In genomic region chr11:46214368-46215230, GRCm38 (mm10) we compare ENCODE assay signal across 9 mouse cellular contexts. TPM values are rescaled to one million over a fixed set of nuclear protein-coding genes. Genes with fewer than 3 reads are reported as not detected.
DNase-seq lines count a peak whose midpoint lies in the region; ATAC-seq and TF ChIP-seq lines count a peak whose summit lies in the region.
"Had no signal": no experiment of that assay in that cellular context is flagged by ENCODE, and none has a peak within 500 bp of the region (broad histone marks: within the 10 kb centered on the region; RNA-seq: fewer than 3 reads in every experiment).

No protein-coding gene starts in this region.

- DNase-seq in liver, result no peak
- DNase-seq in forebrain, postnatal 0 days, result no peak
- DNase-seq in intestine, embryonic 14.5 days (ENCODE audit: low spot score), result peak; percentile 74
- no peak for DNase-seq in left cerebral cortex, postnatal 36 days (ENCODE audit: low spot score in 2 of 2)
- DNase-seq in ovary, postnatal 36 days (ENCODE audit: low spot score), result no peak

- H3K4me2 ChIP-seq in liver, embryonic 12.5 days, result no peak overlapping the region
- H3K4me2 ChIP-seq in forebrain, postnatal 0 days (ENCODE audit: low read depth), result no peak overlapping the region
- H3K4me2 ChIP-seq in intestine, embryonic 14.5 days (ENCODE audit: low read length), result peak overlapping the region; percentile 18
- no peak overlapping the region for H3K4me2 ChIP-seq in neural tube, embryonic 15.5 days

- no peaks in the 10 kb centered on the region for H3K9me3 ChIP-seq in liver, embryonic 12.5 days (replicated peaks)
- no peaks in the 10 kb centered on the region for H3K9me3 ChIP-seq in forebrain, postnatal 0 days (ENCODE audit: low read length)
- H3K9me3 ChIP-seq in intestine, embryonic 14.5 days (ENCODE audit: control insufficient read depth, low read length), result no peaks in the 10 kb centered on the region
- H3K9me3 ChIP-seq in neural tube, embryonic 15.5 days (replicated peaks), result no peaks in the 10 kb centered on the region
- H3K9me3 ChIP-seq: megakaryocyte, embryonic 14.5 days had no signal

- ATAC-seq in liver, embryonic 12.5 days, result no peak
- ATAC-seq in forebrain, postnatal 0 days, result no peak
- ATAC-seq in intestine, embryonic 14.5 days (replicated peaks; ENCODE audit: low FRiP score, low TSS enrichment, low read depth), result peak; percentile 13
- ATAC-seq in neural tube, embryonic 15.5 days (ENCODE audit: low FRiP score), result no peak

- intact Hi-C loops in left cerebral cortex, postnatal 36 days (cut with DNase I), result loop anchor here (2.0 to 5.0 kb wide), 3 partner anchors 77 to 257 kb away; partner anchors contain the start of genes Gm12166 and Thg1l

- H3K36me3 ChIP-seq in liver, embryonic 12.5 days, result no peaks in the 10 kb centered on the region
- H3K36me3 ChIP-seq in forebrain, postnatal 0 days (ENCODE audit: insufficient read depth), result peaks cover 33% of the 10 kb centered on the region
- H3K36me3 ChIP-seq in intestine, embryonic 14.5 days (ENCODE audit: control insufficient read depth, insufficient read depth, low read length), result no peaks in the 10 kb centered on the region
- H3K36me3 ChIP-seq in neural tube, embryonic 15.5 days, result peaks cover 10% of the 10 kb centered on the region; the same call in 1 of the 2 replicates

- WGBS in liver, embryonic 12.5 days (ENCODE audit: insufficient replicate concordance), result 47% methylated on average over 14 of the region's 14 CpGs
- WGBS in forebrain, postnatal 0 days, result 80% methylated on average over 14 of the region's 14 CpGs
- WGBS in intestine, embryonic 14.5 days, result 15% methylated on average over 14 of the region's 14 CpGs
- 68% methylated on average over 14 of the region's 14 CpGs for WGBS in neural tube, embryonic 15.5 days

- peaks cover 18% of the 10 kb centered on the region for H3K4me1 ChIP-seq in liver, embryonic 12.5 days
- H3K4me1 ChIP-seq in forebrain, postnatal 0 days (ENCODE audit: insufficient read depth), result no peaks in the 10 kb centered on the region
- H3K4me1 ChIP-seq in intestine, embryonic 14.5 days (replicated peaks; ENCODE audit: control insufficient read depth, insufficient read depth, low read length), result peaks cover 38% of the 10 kb centered on the region
- H3K4me1 ChIP-seq in neural tube, embryonic 15.5 days, result peaks cover 41% of the 10 kb centered on the region

- TF ChIP-seq CTCF in forebrain, postnatal 0 days (IDR thresholded peaks at IDR 0.05; ENCODE audit: low read depth), result no peak

- H3K4me3 ChIP-seq in liver, embryonic 12.5 days, result no peak overlapping the region
- no peak overlapping the region for H3K4me3 ChIP-seq in forebrain, postnatal 0 days (ENCODE audit: low read depth, low read length)
- no peak overlapping the region for H3K4me3 ChIP-seq in intestine, embryonic 14.5 days (ENCODE audit: low read depth, low read length)
- H3K4me3 ChIP-seq in neural tube, embryonic 15.5 days (replicated peaks), result no peak overlapping the region
- H3K4me3 ChIP-seq: megakaryocyte, embryonic 14.5 days had no signal

- H3K9ac ChIP-seq in liver, embryonic 12.5 days, result no peak overlapping the region
- no peak overlapping the region for H3K9ac ChIP-seq in forebrain, postnatal 0 days
- peak overlapping the region; percentile 40 for H3K9ac ChIP-seq in intestine, embryonic 14.5 days (ENCODE audit: low read length)
- H3K9ac ChIP-seq in neural tube, embryonic 15.5 days (replicated peaks), result no peak overlapping the region

- no peaks in the 10 kb centered on the region for H3K27me3 ChIP-seq in liver, embryonic 12.5 days (replicated peaks)
- H3K27me3 ChIP-seq in forebrain, postnatal 0 days (ENCODE audit: insufficient read depth, low read length), result no peaks in the 10 kb centered on the region
- no peaks in the 10 kb centered on the region for H3K27me3 ChIP-seq in intestine, embryonic 14.5 days (replicated peaks; ENCODE audit: control insufficient read depth, insufficient read depth, low read length)
- H3K27me3 ChIP-seq in neural tube, embryonic 15.5 days (replicated peaks), result no peaks in the 10 kb centered on the region
- H3K27me3 ChIP-seq: megakaryocyte, embryonic 14.5 days had no signal

- H3K27ac ChIP-seq in liver, embryonic 12.5 days, result peak overlapping the region; percentile 45
- peak overlapping the region; percentile 29; the same call in 1 of the 2 replicates for H3K27ac ChIP-seq in forebrain, postnatal 0 days (ENCODE audit: low read depth, low read length)
- H3K27ac ChIP-seq in intestine, embryonic 14.5 days (ENCODE audit: low read depth), result peak overlapping the region; percentile 100
- H3K27ac ChIP-seq in neural tube, embryonic 15.5 days (replicated peaks), result peak overlapping the region; percentile 60

RNA-seq across cellular contexts. Expression of gene Fndc9, which starts 20.7 kb away (rescaled TPM):
- not detected in 2 replicates for polyA plus RNA-seq in liver, embryonic 12.5 days (2016; fragmentation: Nextera tagmentation; extraction: Ambion mirVana)
- total RNA-seq in forebrain, postnatal 0 days (2014; rRNA removed), result 11.1 and 12.2 TPM in 2 replicates
- polyA plus RNA-seq in forebrain, postnatal 0 days (2015; fragmentation: Nextera tagmentation; extraction: Ambion mirVana), result 9.9 and 15.9 TPM in 2 replicates
- 0.09 and 0.38 TPM in 2 replicates for polyA plus RNA-seq in intestine, embryonic 14.5 days (2014; fragmentation: Nextera tagmentation; extraction: Ambion mirVana)
- polyA plus RNA-seq in neural tube, embryonic 15.5 days (2015; fragmentation: Nextera tagmentation; extraction: Ambion mirVana), result 1.5 and 2.3 TPM in 2 replicates
- 1 to 10 TPM; 3.3 to 4.5 TPM for total RNA-seq in left cerebral cortex, postnatal 36 days (2021)
- total RNA-seq: granulocyte monocyte progenitor cell, adult 5-6 weeks had no signal

RNA-seq across cellular contexts. Expression of gene Nipal4, which starts 48.3 kb away (rescaled TPM):
- 0.13 and 0.26 TPM in 2 replicates for polyA plus RNA-seq in liver, embryonic 12.5 days (2016; fragmentation: Nextera tagmentation; extraction: Ambion mirVana)
- total RNA-seq in forebrain, postnatal 0 days (2014; rRNA removed), result 0.14 and 0.38 TPM in 2 replicates
- 0.06 and 0.07 TPM in 2 replicates for polyA plus RNA-seq in forebrain, postnatal 0 days (2015; fragmentation: Nextera tagmentation; extraction: Ambion mirVana)
- 3.5 and 4.5 TPM in 2 replicates for polyA plus RNA-seq in intestine, embryonic 14.5 days (2014; fragmentation: Nextera tagmentation; extraction: Ambion mirVana)
- polyA plus RNA-seq in neural tube, embryonic 15.5 days (2015; fragmentation: Nextera tagmentation; extraction: Ambion mirVana), result 0.15 and 0.75 TPM in 2 replicates
- total RNA-seq in left cerebral cortex, postnatal 36 days (2021), result 1 to 10 TPM; 1.9 to 2.5 TPM
- total RNA-seq: granulocyte monocyte progenitor cell, adult 5-6 weeks had no signal

Comparison
In these comparisons a context has a peak if more than half of its experiments do, and no peak if none do; other contexts are left out.
1. H3K27ac ChIP-seq: peak in every context shown above with its lines; median percentile 100 in intestine, embryonic 14.5 days; 60 in neural tube, embryonic 15.5 days; 45 in liver, embryonic 12.5 days; 29 in forebrain, postnatal 0 days.